Mouse (Mus musculus): Measurements from ENCODE around the gene Wdr34.
"Not testable (repeated sequence)": the region's sequence is repeated elsewhere in the genome, so short reads cannot be mapped to it uniquely, and the experiment has no call there.

Gene Wdr34

DNA sequence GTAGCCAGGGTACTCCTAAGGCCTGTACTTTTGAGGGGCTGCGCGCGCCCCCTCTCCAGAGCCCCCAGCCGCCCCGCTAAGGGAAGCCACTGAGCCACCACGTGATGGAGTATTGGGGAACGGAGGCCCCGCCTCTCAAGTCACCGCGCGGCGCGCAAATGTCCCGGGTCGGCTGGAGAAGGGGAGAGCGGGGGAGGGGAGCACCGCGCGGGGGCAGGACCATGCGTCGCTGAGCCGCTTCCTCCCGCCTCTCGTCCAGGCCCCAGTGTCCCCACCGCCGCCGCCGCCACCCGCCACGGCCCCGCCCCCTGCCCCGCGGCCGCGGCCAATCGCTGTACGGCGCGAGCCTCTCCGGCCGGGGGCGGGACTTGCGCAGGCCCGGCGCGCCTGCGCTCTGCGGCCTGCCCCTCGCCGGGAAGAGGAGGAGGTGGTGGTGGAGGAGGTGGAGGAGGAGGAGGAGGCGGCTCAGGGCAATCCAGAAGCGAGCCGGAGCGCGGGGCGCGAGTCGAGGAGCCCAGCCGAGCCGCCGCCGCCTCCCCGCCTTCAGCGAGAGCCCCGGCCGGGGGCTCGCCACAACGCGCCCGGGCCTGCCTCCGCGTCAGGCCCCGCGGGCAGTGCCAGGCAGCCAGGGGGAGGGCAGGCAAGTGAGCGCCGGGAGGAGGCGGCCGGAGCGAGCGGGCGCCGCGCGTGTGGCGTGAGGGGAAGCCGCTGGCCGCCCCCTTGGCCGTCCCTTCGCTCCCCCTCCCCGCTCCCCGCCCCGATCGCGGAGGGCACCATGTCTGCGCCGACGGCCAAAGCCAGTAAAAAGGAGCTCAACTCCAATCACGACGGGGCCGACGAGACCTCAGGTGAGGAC lies 17.6 kb upstream of the Wdr34 start:
- DNase-seq (ENCODE audit: low spot score in 2 of 2), result peak; percentile 82 to 87

DNA sequence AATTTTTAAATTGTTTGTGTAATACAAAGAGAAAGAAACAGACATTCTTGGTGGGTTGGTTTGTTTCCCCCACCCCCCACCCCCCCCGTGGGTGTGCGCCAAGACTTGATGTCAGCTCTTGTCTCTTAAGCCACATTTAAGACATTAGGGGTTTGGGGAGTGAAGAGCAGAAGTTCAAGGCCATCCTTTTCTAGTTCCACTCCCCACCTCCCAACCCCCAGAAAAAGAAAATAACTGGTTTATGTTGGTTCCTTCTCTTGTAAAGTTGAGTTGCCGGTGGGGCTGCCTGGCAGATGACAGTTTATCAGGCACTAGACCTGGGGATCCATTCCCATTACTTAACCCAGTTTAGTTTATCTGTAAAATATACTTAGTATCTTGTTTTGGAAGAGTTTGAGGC lies 15.6 kb upstream of the Wdr34 start:
- DNase-seq (ENCODE audit: low spot score in 2 of 2), result no peak

DNA sequence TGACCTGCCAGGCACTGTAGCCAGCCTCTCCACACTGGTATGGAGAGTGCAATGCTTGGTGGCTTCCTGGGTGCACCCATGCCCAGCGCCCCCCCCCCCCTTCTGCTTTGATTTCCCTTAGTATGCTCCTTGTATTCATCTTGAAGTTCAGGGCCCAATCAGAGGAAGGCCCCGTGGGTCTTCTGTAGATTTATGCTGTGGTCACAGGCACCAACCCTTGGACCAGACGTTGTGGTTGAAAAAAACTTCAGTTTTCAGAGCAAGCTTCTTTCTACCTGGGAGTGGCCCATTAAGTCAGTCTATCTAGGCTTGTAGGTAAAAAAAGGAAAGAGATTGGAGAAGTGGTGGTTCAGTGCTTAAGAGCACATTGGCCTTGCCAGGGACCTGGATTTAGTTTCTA lies 15.1 kb upstream of the Wdr34 start:
- no peak for DNase-seq (ENCODE audit: low spot score in 2 of 2)

DNA sequence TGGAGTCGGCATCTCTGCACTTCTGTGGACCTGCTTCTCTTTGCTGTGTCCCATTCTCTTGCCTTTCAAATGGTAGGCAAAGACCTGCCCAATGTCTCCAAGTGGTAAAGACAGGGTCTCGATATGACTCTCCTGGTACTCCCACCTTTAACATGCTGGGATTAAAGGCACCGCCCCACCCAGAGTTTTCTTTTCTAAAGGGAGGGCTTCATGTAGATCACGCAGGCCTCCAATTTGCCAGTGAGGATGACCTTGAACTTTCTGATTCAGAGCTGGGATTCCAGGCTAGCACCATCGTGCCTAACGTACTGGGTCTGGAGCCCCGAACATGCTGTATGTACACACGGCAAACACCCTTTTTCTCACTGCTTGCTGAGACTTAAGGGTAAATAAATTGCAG lies 14.6 kb upstream of the Wdr34 start:
- no peak for DNase-seq (ENCODE audit: low spot score in 2 of 2)

DNA sequence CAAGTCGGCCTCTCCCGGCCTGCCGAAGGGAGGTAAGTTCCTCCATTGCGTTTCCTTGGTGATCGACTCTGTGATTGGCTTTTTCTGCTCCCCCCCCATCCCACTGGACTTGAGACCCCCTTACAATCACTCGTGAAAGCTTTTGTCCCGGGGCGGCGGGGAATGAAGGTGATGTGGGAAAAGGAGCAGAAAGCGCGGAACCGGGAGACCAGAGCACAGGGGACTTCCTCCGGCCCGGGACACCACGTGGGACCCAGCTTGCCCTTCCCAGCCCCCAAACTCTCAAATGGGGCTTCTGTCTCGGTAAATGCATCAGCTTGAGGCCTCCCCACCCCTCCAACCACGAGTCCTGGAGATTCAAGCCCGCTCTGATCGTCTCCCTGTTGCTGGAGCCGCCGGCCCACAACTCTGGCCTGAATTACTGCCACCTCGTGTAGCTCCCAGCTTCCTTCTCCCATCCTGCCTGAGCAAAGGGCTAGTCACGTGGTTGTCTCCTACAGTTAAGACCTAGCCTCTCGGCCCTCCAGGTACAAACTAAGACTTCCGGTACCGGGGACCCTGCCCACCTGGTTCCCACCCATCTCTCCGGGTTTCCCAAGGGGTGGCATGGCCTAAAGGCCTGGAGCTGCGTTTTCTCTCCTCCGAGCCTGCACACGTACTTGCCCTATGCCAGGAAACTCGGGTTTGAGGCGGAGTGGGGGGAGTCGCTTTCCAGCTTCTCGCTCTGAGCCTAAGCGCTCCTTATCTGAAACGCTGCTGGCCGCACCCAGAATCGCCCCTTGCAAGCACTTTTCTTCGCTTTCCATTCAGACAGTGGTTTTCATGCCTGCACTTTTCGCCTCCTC lies 13.8 kb upstream of the Wdr34 start:
- peak in 1 of 2 experiments; percentile 46 for DNase-seq (ENCODE audit: low spot score in 2 of 2)

GRCm38 (mm10) chr2:30061215-30062166 lies 12.8 kb upstream of the Wdr34 start:
- no peak for DNase-seq (ENCODE audit: low spot score in 2 of 2)

DNA sequence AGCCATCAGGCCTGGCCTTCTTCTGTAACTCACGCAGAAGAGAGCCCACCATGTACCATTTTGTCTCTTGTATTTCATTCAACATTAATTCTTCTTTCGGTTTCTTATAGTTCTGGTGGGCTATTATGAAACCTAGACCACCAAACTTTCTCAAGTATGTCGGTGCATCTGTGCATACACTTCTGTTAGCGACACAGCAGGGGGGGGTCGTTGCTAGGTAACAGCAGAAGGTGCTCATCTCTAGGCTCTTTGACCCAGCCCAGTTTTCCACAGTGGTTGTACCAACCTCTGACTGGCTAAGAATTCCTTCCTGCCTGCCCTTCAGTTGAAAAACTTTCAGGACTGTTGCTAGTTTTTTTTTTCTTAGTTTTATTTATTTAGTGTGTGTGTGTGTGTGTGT lies 9.7 kb upstream of the Wdr34 start:
- DNase-seq (ENCODE audit: low spot score in 2 of 2), result no peak

DNA sequence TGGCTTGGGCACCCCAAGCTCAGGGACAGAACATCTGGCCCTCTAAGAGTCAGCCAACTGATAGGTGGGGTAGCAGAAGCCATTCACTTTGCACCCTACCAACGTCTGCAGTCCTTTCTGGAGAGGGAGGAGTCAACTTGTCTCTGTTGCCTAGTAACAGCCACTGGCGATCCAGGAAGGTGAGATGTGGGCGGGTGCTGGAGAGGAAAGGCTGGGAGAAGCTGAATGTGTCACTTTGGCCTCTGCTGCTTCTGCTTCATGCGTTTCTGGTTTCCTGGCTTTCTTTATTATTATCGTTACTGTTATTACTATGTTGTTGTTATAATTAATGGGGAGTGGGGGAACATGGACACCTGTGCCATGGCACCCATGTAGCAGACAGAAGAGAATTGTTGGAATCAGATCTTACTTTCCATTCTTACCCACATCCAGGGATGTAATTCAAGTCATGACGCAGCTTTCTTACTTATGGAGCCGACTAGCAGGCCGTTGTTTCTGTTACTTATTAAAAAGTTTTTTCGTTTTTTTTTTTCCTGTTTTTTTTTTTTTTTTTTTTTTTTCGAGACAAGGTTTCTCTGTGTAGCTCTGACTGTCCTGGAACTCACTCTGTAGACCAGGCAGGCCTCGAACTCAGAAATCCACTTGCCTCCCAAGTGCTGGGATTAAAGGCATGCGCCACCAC lies 8.7 kb upstream of the Wdr34 start, which contains the start of gene Set:
Gene Set (plus strand): TSS at position 156 of the 682 bp plus-strand sequence.
- DNase-seq (ENCODE audit: low spot score in 2 of 2), result no peak

DNA sequence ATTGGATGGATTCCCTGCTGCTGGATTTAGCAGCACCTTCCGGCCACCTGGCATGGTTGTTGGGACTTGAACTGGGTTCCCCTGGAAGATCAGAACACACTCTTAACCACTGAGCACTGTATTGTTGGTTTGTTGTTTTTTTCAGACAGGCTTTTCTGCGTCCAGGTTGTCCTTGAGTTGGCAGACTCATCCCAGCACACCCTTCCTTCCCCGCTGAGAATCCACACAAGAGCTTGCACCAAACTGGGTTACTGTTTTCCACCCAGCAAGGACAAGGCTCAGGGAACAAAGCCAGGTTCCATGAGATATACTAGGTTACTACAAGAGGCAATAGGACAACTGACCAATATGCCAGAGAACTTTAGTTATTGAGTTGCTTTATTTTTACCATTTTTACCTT lies 8.1 kb upstream of the Wdr34 start:
- no peak for DNase-seq (ENCODE audit: low spot score in 2 of 2)

DNA sequence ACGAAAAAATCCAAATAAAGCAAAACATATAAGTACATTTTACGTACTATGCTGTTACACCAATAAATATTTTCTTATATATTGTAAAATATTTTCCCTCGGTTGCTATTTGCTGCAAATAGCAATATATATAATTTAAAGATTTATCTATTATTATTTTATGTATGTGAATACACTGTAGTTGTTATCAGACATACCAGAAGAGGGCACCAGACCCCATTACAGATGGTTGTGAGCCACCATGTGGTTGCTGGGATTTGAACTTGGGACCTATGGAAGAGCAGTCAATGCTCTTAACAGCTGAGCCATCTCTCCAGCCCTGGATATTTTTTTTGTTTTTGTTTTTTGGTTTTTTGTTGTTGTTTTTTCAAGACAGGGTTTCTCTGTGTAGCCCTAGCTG lies 6.6 kb upstream of the Wdr34 start:
- DNase-seq (ENCODE audit: low spot score in 2 of 2), result not testable (repeated sequence)

DNA sequence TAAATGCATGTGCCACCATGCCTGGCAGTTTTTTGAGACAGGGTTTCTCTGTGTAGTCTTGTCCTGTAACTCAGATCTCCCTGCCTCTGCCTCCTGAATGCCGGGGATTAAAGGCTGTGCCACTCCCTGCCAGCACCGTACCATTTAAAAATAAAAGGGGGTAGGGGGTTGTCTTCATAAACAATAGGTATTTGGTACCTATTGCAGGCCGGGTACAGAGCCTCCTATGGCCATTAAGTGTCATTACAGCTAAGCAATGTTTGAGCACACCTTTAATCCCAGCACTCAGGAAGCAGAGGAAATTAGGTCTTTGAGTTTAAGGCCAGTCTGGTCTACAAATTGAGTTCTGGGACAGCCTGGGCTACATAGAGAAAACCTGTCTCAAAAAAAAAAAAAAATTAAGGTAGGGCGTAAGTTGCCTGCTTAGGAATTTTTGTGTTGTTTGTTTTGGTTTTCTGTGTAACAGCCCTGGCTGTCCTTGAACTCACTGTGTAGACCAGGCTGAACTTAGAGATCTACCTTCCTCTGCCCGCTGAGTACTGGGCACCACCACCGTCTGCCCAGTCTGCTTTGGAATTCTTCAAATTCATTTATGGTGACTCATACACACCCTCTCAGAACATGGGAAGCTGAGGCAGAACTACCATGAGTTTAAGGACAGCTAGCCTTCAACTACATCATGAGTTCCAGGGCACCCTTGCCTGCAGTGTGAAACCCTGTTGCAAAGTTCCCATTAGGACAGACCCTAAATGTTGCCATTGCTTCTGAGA lies 3.5 kb upstream of the Wdr34 start:
- DNase-seq (ENCODE audit: low spot score in 2 of 2), result no peak

GRCm38 (mm10) chr2:30049831-30050230 lies 1.1 kb upstream of the Wdr34 start:
- no peak for DNase-seq (ENCODE audit: low spot score in 2 of 2)

DNA sequence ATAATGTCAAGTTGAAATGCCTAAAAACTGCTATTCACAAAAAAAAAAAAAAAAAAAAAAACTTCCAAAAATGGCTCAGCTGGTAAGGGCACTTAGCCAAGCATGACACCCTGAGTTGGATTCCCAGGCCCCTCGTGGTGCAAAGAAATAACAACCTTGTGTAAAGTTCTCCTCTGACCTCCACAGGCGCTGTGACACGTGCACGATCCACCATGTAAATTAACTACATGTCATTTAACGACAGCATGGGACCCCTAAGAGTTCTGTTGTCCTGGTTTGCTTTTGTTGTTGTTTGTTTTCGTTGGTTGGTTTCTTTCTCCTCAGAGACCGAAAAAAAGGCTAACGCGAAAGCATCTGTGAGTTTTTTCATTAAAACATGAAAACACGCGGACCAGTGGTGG lies 580 bp downstream of the Wdr34 start:
- no peak for DNase-seq (ENCODE audit: low spot score in 2 of 2)

DNA sequence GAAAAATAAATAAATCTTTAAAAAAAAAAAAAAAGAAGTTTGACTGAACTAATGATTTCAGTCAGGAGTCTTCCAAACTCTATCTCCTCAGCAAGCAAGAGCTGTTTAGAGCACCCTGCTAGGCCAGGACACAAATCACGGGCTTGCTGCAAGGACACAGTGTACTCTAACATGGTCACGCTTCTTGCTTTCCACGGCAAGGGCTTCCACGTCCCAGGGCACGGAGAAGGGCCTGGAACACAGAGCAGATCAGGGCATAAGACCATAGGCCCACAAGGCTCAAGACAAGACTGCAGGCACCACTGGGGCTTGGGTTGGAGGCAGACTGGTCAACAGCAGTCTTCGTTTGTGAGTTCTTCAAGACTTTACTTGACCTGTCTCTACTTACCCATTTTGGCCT lies 1.6 kb downstream of the Wdr34 start:
- no peak for DNase-seq (ENCODE audit: low spot score in 2 of 2)

GRCm38 (mm10) chr2:30044550-30044949 lies 4.1 kb downstream of the Wdr34 start:
- DNase-seq (ENCODE audit: low spot score in 2 of 2), result no peak

DNA sequence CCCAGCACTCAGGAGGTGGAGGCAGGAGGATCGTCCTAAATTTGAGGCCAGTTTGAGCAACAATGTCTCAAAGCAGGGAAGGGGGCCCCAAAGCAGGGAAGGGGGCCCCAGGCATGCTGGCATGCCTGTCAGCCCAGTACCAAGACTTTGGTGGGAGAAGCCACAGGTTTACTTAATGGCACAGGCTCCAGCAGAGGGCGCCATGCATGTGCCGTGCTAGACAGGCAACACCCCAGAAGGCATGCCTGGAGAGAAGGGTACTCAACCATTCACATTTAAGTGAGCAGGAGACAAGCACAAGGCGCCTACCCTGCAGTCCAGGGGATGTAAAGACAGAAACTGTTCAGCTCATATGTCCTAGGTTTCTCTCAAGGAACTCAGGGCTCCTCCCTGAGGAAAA lies 6.2 kb downstream of the Wdr34 start:
- DNase-seq (ENCODE audit: low spot score in 2 of 2), result peak in 1 of 2 experiments; percentile 78

DNA sequence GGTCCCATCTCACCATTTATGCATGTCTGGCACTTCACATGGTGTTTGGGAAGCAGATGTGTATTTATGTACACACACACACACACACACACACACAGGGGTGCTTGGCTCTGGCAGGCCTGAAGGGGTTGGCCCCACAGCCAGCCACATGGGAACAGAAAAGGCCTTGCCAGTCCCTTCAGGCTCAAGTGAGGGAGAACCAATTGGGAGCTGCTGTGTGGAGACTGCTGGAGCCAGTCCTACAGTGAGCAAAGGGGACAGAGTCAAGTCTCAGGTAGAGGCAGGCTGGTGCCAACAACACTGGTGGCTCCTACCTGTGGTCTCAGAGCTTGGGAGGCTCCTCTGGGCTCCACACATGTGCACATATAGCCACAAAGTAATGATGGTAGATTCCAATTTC lies 9.0 kb downstream of the Wdr34 start:
- DNase-seq (ENCODE audit: low spot score in 2 of 2), result no peak

- no peak for DNase-seq (ENCODE audit: low spot score in 2 of 2)
These were observed 10.3 kb downstream of the Wdr34 start for GRCm38 (mm10) chr2:30038370-30038769.

- no peak for DNase-seq (ENCODE audit: low spot score in 2 of 2)
These were observed 10.9 kb downstream of the Wdr34 start for GRCm38 (mm10) chr2:30037762-30038161.

DNA sequence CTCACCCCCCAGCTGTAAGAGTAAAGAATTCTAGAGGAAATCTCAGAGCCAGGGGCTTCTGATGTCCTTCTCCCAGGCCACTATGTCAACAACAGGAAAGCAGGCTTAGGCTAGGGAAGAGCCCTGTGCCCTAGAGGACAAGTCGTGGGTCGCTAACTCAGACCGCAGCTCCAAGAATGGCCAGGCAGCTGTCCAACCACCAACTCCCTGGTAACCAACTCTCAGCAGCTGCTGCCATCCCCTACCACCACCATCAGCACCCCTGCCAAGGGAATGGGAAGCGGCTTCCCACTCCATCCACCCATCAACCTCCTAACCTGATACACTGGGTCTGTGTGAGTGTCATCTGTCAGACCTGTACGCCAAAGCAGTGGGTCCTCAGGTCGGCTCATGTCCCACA lies 15.7 kb downstream of the Wdr34 start:
- no peak for DNase-seq (ENCODE audit: low spot score in 2 of 2)

All from left cerebral cortex, adult 9 months (tissue).